Mouse (Mus musculus) thymus, adult 2 months (tissue): ENCODE measurements around the gene Fuz.

Experiments
- CTCF ChIP-seq: fragments of 200-500 bp; IDR thresholded peaks from 2 replicates; pipeline ENCODE4 v1.5.1; 2012; ENCODE audit warnings: mild to moderate bottlenecking, control low read depth, low read length, moderate library complexity, borderline replicate concordance; ENCODE audit not compliant: control insufficient read depth, poor library complexity, insufficient read depth; ENCODE audit errors: extremely low read depth
- POLR2A ChIP-seq: fragments of 200-500 bp; IDR thresholded peaks from 2 replicates; pipeline ENCODE4 v1.6.1; 2012; ENCODE audit warnings: mild to moderate bottlenecking, low read length, control low read depth, moderate library complexity; ENCODE audit not compliant: control insufficient read depth, poor library complexity, insufficient read depth; ENCODE audit errors: extremely low read depth

- TF ChIP-seq POLR2A (no peak), CTCF (no peak)
Observed at GRCm38 (mm10) chr7:44857905-44858304, 38.0 kb upstream of the Fuz start.
